Mouse (Mus musculus) cerebellum, adult 9-10 months (tissue): ENCODE data around the gene Gcsh.

Experiments used
- DNase-seq: peaks from one replicate; pipeline ENCODE4 v3.0.0; 2022

Gcsh gene

DNA sequence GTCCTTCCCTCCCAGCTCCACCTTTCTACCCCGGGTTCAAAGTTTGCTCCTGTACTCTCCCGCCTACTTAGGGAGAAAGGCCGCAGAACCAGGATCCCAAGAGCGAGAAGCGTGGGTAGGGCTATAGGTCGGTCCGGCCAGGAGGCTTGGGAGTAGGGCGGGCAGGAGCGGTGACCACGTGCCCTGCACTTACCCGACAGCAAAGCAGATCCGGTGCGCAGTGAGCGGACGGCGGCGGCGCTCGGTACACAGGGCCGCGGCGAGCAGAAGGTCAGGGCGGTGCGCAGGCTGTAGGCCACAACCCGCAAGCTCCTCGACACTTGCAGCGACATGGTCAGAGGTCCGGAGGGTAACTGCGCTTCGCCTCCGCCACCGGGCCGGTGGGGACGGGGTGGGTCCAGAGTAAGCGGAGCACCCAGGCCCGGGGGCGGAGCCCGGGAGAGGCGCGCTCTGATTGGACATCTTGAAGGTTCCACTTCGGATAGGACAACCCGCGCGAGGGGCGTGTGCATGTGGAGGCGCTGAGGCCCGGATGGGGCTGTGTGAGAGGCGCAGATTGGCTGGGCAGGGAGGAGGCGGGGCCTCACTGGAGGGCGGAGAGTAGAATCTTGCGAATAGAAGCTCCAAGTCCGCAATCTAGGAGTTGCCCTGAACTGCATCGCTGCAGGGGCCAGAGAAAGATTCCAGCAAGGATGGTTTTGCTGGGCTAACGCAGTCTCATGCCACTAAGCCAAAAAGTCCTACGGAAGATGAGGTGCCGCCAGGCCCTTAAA is at the start of gene Gcsh:
TSS of gene Gcsh (minus strand) at position 443 of the 773 bp plus-strand sequence.
- DNase-seq: peak; percentile 98

DNA sequence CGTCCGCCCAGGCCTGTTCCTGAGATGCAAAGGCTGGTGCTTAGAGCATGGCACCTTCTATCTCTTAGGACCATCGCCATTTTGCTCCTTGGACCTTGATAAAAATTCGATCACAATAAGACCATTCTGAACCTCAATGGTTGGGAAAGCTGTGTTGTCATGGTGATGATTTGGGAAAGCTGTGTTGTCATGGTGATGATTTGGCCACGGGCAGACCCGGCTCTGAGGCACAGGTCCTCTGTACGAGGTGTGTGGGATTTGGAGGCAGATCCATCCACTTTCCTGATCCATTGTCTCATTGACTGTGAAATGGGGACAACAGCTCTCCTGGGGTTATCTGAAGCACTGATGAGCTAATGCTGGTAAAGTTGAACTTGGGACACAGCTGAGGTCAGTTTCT is 46.5 kb upstream of the Gcsh start:
- DNase-seq: no peak

DNA sequence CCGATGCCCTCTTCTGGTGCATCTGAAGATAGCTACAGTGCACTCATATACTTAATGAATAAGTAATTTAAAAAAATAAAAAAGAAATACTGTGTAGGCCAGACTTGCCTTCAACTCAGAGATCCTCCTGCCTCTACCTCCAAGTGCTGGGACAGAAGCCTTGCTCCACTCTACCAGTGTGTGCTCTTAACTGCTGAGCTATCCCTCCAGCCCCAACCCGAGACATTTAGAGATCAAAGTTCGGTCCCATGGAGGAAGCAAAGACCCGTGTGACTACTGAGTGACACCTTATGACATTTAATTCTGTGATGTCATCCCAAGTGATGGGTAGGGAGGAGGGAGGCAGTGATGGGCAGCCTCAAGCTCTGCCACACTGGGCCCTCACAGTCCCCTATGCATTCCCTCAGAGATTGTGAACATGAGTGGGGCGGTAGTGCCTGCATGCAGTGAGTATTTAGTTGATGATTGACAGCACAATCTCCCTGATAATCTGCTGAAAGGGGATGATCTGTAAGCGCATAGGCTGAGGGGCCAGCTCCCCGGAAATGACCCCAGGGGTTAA is 44.1 kb upstream of the Gcsh start:
- DNase-seq: no peak

DNA sequence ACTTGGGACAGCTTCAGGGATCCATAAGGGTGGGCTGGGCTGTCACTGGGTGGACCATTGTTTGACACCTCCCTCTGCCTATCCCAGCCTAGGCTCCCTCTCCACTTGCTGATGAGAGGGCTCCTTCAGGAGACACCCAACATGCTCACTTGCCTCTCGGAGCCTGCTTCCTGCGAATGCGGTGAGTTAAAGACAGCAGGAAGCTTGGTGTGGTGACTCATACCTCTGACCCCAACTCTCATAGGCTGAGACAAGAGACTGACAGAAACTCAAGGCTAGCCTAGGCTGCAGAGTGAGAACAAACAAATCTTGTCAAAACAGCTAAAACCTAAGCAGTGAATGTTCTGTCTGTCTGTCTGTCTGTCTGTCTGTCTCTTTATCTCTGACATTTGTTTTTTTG is 40.1 kb upstream of the Gcsh start:
- DNase-seq: no peak

DNA sequence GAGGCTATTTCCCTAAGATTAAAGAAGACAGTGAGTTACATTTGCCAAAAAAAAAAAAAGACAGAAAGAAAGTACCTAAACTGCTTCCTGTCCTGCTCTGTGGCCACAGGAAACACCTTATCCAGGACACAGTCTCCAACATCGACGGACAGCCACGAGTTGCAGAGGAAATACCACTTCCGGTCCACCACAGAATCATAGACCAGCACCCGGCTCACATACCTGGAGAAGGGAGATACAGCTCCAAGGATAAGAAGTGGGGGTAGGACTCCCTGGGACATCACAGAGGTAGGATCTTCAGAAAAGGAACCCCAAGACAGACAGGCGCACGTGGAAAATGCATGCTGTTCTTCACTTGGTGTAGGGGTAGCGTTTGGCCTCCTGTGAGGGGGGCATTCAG is 39.3 kb upstream of the Gcsh start:
- no peak for DNase-seq

DNA sequence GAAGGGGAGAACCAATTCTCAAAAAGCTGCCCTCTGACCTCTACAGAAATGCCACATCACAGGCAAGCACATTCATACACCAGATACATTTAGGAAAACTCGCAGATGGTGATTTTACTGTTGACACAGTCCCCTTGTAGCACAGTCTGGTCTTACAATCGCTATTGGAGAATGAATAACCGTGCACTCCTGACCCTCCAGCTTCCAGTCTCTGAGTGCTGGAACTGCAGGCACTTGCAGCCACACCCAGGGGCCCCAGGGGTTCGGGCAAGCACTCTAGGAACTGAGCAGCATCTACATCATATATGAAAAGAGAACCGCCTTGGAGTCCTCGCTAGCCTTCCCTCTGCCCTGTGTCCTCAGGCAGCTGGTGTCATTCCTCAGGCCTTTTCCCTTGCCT is 38.1 kb upstream of the Gcsh start:
- no peak for DNase-seq

DNA sequence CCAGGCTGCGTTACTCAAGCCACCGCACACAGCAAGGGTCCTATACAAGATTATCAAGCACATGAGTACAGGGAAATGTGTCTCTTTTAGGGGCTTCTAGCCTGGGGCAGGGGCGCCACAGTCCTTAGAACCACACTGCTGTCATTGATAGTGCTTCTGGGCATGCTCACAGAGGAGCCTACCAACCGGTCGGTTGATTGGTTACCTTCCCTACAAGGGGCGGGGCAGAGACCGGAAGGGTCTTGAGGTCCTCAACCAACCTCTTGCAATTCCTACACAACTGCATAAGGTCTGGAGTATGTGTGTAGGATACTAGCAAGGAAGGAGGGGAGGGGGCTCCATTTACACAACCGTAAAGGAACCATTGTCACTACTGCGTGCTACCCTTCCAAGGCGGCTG is 35.3 kb upstream of the Gcsh start:
- DNase-seq: no peak

DNA sequence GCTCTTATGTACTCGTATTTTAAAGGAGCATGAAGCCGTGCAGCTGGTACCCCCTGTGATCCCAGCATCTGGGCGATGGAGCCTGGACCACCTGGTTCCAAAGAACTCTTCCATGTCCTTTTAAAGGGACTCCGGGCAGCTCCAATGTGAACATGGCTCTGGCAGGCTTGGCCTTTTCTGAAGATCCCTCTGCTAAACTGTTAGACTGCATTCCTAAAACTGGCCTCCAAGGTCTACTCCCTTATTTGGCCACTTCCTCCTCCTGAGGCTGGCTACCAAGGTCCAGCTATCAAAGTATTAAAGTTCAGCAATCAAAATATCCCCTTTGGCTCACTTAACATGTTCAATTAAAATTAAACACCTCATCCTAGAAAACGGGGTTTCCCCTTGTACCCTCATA is 34.3 kb upstream of the Gcsh start:
- DNase-seq: no peak

DNA sequence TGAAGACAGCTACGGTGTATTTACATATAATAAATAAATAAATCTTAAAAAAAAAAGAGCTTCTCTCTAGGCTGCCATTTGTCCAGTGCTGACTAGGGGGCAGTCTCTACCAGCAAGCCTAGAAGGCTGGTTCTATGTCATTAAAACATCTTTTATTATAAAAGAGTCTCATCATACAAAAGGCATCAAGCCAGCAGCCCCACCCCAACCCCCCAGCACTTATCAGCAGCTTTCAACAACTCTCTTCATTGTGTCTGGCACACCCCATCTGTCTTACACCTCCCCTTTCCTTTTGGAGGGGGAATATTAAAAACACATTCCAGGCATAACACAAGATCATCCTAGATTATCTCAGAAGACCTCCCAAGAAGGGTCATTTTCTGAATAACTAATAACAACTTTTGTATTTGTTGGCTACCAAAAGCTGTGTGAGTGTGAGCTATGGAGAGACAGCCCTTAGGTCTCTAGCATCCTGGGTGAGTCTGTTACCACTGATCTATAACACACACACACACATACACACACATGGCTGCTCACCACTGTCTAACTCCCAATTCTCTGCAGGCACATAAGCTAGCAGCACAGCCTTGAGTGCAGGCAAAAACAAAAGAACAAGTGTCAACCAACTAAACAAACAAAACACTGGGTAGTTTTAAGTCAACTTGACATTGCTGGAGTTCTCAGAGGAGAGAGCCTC is 29.1 kb upstream of the Gcsh start:
- no peak for DNase-seq

DNA sequence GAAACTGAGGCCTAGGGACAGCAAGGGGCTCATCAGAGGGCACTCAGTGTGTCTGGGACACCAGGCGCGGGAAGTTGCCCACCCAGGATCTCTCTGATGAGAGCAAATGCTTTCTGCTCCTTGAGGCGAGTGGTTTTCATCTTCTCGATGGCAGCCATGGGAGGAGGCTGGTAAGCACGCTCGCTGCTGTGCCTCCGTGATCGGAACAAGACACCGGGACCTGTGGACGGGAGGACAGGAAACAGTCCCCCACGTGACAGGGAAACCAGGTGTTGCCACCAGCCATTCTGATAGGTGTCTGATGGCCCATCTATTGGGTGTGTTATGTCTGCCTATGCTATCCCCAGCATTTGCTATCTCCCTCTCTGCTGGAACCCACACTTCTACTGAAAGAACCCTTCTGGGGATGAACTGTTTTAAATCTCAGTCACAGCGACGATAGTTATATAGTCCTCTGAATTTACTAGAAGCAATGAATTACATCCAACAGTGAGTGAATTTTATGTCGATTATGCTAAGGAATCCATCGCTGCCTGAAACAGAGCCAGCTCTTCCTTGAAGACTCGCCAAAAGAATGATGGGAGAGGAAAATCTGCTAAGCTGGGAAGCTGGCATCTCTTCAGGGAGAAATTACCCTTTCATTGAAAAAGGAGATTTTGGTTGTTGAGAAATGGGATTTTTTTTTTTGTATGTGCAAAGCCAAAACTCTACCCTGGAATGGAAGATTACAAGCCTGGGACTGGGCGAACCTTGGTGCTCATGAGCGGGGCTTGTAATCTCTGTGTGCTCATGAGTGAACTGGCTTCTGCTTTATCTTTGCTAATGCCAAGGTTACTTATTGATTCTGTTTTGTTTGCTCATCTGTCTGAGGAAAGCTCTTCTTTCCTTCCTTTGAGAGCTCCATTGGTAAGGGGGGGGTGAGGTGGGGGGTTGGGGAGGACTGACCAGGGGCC is 26.3 kb upstream of the Gcsh start:
- no peak for DNase-seq

DNA sequence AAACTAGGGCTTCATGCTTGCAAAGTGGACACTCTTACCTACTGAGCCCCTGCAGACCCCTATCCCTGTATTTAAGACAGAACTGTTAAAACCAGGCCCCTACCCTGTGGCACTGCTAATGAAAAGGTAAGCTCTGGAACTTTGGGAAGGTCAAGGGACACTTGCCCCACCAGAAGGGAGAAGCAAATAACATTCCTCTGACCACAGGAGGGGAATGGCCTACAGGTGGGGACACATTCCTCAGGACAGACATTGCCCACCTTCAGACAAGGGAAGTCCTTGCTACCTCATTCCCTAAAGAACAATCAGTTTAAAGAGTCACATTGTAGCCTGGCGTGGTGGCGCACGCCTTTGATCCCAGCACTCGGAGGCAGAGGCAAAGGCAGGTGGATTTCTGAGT is 24.6 kb upstream of the Gcsh start:
- DNase-seq: no peak

DNA sequence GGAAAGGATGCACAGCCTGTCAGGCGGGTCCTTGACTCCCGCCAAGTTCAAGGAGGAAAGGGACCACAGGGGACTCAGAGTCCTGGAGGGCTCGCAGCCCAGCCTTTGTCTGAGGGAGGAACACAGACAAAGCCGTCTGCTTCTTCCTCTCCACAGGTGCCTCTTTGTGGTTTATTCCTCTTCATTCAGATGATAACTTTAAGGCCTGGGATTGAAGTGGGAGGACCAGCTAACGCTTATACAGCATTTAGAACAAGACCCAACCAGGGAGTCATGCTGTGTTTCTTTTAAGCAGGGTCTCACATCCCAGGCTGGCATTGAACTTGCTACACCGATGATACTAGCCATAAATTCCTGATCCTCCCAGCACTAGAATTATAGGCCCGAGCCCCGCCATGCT is 23.7 kb upstream of the Gcsh start:
- no peak for DNase-seq

DNA sequence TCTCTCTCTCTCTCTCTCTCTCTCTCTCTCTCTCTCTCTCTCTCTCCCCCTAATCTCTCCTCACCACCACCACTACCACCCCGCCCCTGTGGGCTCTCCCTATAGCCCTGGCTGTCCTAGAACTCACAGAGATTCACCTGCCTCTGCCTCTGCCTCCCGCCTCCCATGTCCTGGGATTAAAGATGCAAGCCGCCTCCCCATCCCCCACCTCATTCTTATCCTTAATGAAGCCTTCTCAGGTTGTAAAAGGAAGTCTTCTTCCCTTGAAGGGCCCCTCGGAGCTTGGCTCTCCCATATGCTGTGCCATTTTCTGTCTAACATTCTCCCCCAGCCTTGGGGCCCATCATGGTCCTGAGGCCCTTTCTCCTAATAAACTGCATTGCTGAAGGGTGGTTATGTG is 22.3 kb upstream of the Gcsh start:
- no peak for DNase-seq

DNA sequence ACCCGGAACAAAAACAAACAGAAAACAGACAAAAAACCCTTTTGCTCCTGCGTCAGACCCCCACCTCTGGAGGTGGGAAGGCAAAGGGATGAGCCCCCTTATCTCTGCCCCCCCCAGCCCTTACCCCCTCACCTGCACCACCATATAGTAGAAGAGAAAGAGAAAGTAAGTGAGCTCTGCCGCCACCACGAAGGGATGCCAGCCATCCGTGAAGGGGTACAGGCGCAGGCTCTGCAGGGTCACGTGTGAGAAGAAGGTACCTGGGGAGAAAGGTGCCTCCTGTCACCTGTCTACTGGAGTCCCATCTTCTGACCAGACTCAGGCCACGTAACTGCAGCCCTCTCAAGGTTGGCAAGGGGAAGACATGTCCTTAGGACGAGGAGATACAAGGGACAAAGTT is 18.0 kb upstream of the Gcsh start:
- no peak for DNase-seq

DNA sequence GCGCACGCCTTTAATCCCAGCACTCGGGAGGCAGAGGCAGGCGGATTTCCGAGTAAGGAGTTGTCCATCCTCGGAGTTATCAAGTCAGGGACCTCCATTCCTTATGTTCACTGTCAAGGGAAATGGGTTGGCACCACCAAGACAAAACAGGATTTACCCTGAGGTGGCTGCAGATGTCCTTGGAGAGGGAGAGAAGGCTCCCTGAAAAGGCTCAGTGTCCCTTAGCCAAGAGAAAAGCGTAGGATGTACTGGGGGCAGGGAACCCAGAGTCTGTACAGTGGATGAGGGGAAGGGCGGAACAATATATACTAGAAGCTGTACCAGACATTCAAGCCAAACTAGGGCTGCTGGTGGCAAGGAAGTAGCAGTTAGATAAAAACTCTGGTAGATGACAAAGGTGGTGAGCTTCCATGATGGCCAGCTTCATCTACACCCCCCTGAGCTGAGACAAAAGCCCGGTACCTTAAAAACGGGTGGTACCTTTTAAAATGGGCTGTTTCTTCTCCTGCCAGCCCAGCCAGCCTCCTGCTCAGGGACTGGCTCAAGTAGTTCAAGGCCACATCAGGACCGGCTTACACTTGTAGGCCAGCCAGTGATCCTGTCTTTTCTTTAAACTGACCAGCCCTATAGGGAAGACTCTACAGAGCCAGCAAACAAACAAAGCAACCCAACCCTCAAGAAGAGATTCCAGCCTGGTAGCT is 829 bp upstream of the Gcsh start:
- peak; percentile 26 for DNase-seq

DNA sequence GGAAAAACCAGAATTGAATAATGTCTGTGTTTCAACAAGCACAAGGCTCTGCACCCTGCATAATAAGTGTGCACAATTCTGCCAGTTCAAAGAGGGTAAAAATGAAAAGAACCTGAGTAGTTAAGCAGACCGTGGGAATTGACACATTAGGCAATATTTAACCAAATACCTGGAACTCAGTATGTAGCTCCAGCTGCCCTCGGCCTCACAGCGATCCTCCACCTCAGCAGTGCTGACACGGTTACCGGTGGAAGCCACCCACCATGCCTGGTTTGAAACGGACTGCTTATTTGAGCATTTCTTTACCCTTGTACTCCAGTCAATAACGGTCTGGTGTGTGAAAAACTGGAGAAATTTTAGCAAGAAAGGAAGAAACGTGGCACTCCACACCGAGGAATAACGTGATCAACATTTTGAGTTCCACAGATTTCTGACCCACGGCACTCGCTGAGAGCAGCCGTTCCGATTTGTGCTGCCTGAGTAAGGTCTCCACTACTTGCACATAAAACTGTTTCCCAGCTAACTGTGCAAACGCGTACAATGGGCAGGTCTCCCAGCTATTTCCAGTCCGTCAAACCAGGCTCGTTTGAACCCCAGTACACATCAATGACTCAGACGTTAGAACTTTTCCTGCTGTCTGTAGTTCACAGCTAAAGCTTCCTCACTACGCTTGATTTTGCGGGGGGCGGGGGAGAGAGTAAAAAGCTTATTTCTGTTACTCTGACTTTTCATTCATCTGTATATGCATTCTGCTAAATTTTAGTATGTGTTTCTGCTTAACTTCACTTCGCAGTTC is 963 bp downstream of the Gcsh start:
- DNase-seq: peak; percentile 22

DNA sequence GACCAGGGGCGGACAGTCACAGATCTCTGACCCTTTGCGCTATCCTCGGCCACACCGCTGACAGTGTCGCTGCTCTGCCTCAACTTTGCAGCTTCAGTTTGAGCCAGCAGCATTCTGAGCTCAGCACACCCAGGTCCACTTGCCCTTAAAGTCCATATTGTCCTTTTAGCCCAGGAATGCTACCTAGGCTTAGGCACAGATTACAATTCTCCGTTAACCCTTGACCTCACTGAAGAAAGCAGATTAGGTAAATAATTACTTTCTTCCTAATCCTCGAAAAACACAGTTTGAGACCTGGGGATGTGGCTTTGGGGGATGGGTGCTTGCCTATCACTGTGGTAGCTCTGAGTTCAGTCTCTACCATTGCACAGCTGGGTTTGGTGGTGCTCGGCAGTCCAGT is 2.1 kb downstream of the Gcsh start:
- DNase-seq: no peak

DNA sequence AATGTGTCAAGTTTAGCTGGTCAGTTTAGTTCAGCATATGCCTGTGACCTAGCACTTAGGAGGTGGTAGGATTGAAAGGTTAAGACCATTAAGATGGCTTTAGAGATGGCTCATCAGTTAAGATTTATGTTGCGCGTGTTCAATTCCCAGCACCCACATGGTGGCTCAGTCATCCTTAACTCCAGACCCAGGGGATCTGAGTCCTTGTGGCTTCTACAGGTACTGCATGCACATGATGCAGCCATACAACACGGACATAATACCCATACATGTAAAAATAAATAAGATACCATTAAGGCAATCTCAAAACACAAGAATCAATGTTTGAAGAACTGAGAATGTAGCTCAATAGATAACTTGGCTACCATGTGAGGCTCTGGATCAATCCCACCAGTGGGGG is 3.5 kb downstream of the Gcsh start:
- no peak for DNase-seq

DNA sequence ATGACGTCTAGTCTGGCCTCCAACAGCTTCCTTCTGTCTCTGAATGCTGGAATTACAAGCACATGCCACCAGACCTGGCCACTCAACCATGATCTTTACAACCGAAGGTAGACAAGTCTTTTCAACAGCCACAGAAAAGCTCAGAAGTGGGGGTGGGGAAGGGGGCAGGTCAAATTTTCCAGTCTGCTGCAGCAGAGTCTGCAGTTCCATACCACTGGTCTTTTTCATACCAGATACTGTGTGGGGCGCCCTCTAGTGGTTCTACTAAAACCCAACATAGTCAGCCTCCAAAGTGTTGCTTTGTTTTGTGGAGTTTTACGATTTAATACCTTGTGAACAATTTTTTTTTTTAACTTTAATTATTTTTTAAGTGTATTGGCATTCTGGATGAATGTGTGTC is 13.2 kb downstream of the Gcsh start:
- DNase-seq: peak; percentile 62

DNA sequence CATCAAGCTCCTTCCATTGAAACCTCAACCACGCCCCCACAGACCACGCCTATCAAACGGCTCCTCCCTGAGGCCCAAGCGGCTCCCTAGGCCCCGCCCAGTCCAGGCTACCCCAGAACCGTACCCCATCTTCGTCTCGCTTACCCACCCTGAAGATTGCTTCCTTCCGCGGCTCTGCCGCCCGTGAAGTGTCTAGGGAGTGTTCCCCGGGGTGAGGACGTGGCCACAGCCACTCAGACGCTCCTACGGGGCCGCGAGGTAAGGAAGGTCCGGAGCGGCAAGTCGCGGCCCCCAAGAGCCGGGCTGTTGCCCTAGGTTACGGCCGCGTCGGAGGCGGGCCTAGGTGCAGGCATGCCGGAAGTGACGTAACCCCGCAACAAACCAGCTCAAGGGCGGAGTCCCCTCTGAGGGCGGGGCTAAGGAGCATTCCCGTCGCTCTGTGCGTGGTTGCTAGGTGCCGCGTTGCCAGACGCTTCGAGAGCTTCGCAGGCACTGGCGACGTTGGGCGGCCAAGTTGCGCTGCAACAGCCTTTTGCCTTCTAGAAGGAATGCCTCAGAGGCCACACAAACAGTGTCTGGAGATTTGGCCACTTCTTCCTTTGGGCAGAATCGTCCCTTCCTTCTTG is 14.6 kb downstream of the Gcsh start, which contains the start of gene 1700030J22Rik:
TSS of gene 1700030J22Rik (minus strand) at position 329 of the 626 bp plus-strand sequence.
- peak; percentile 98 for DNase-seq

DNA sequence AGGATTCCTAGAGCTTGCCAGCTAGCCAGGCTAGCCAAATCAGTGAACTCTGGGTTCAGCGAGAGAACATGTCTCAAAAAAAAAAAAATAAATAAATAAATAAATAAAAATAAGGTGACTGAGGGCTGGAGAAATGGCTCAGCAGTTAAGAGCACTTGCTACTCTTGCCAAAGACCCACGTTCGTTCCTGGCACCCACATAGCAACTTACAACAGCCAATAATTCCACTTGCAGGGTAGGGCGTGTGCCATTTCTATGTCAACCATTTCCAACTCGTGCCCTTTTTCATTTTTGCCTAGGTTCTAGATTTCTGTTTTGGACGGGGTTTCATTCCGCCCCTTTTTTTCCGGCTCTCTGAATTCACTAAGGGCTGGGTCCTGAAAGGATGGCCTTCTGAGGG is 15.3 kb downstream of the Gcsh start:
- no peak for DNase-seq
